Mouse (Mus musculus): Measurements from ENCODE around the gene Rasgrp4. TPM values are rescaled to one million over a fixed set of nuclear protein-coding genes. Genes with fewer than 3 reads are reported as not detected.
"Not testable (repeated sequence)": the region's sequence is repeated elsewhere in the genome, so short reads cannot be mapped to it uniquely, and the experiment has no call there.

Rasgrp4 gene
- total RNA-seq, 1 experiment = 5.6 TPM

GRCm38 (mm10) chr7:29126173-29126915, 8.3 kb upstream of the Rasgrp4 start:
- in situ Hi-C loops (cut with MboI; ENCODE audit: low sequenced_read_pairs in 2 of 2, unreplicated experiment in 2 of 2) = no loop called here
- peak overlapping the region; percentile 28; the same call in 1 of the 2 replicates for H3K27ac ChIP-seq (ENCODE audit: insufficient read depth, low read depth, low read length, poor library complexity, severe bottlenecking)
- peak; percentile 69; the same call in 1 of the 2 replicates for TF ChIP-seq MAFK (IDR thresholded peaks at IDR 0.05; ENCODE audit: insufficient read depth, low read depth, low read length)
- no peak for TF ChIP-seq CHD2 (IDR thresholded peaks at IDR 0.05; ENCODE audit: low read depth, low read length)
- TF ChIP-seq ZC3H11A (IDR thresholded peaks at IDR 0.05; ENCODE audit: borderline replicate concordance, low read depth, low read length) = peak; percentile 52; the same call in 1 of the 2 replicates
- no peak for TF ChIP-seq ZNF384 (IDR thresholded peaks at IDR 0.05; ENCODE audit: low read depth, low read length)

DNA sequence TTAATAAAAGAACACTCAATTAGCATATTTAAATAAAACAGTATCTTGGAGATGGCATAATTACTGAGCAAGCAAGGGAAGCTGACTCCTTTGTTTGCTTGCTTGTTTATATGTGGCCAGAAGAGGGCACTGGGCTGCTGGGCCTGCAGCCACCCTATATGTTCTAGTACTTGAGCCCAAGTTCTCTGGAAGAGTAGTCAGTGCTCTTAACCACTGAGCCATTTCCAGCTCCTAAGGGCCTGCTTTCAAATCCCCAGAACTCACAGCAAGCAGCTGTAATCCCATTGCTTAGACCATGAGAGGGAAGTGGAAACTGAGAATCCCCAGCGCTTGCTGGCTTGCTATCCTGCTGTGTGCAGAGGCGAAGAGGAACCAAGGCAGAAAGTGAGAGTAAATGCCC, 5.9 kb upstream of the Rasgrp4 start:
- no peak for DNase-seq (ENCODE audit: low read depth, low spot score)

More at GRCm38 (mm10) chr7:29126173-29126915, 8.3 kb upstream of the Rasgrp4 start:
- peaks cover 7 to 18% of the 10 kb centered on the region in 2 experiments for H3K4me1 ChIP-seq (ENCODE audit: control insufficient read depth in 2 of 2, insufficient read depth in 2 of 2, low read length in 2 of 2, poor library complexity in 1 of 2)
- H3K9me3 ChIP-seq (ENCODE audit: control insufficient read depth, insufficient read depth, low read depth, low read length) = no peaks in the 10 kb centered on the region
- H3K4me3 ChIP-seq (ENCODE audit: insufficient read depth in 1 of 2, low read depth in 1 of 2, low read length in 2 of 2, poor library complexity in 1 of 2, severe bottlenecking in 1 of 2) = no peak overlapping the region
- DNase-seq (ENCODE audit: low read depth, low spot score) = peak; percentile 81
- no peak overlapping the region for H3K9ac ChIP-seq (ENCODE audit: insufficient read depth, low read depth, low read length, poor library complexity, severe bottlenecking)
- no peaks in the 10 kb centered on the region for H3K36me3 ChIP-seq (ENCODE audit: control insufficient read depth, insufficient read depth, low read length, poor library complexity, severe bottlenecking)

GRCm38 (mm10) chr7:29134230-29134629, 421 bp upstream of the Rasgrp4 start:
- H3K36me3 ChIP-seq (ENCODE audit: control insufficient read depth, insufficient read depth, low read length, poor library complexity, severe bottlenecking) = no peaks in the 10 kb centered on the region
- H3K4me3 ChIP-seq (ENCODE audit: insufficient read depth in 1 of 2, low read depth in 1 of 2, low read length in 2 of 2, poor library complexity in 1 of 2, severe bottlenecking in 1 of 2) = peak overlapping the region in 1 of 2 experiments; percentile 44; a peak in 2 of 4 replicates
- H3K27ac ChIP-seq (ENCODE audit: insufficient read depth, low read depth, low read length, poor library complexity, severe bottlenecking) = no peak overlapping the region
- H3K4me1 ChIP-seq (ENCODE audit: control insufficient read depth in 2 of 2, insufficient read depth in 2 of 2, low read length in 2 of 2, poor library complexity in 1 of 2) = peaks cover 6 to 13% of the 10 kb centered on the region in 2 experiments
- DNase-seq (ENCODE audit: low read depth, low spot score) = no peak
- in situ Hi-C loops (cut with MboI; ENCODE audit: low sequenced_read_pairs in 2 of 2, unreplicated experiment in 2 of 2) = no loop called here
- no peaks in the 10 kb centered on the region for H3K9me3 ChIP-seq (ENCODE audit: control insufficient read depth, insufficient read depth, low read depth, low read length)
- TF ChIP-seq ZNF384 (IDR thresholded peaks at IDR 0.05; ENCODE audit: low read depth, low read length) = no peak
- no peak for TF ChIP-seq HCFC1 (IDR thresholded peaks at IDR 0.05; ENCODE audit: borderline replicate concordance, insufficient read depth, low read length)
- TF ChIP-seq ZC3H11A (IDR thresholded peaks at IDR 0.05; ENCODE audit: borderline replicate concordance, low read depth, low read length) = no peak
- no peak for TF ChIP-seq MAFK (IDR thresholded peaks at IDR 0.05; ENCODE audit: insufficient read depth, low read depth, low read length)
- no peak for TF ChIP-seq CHD2 (IDR thresholded peaks at IDR 0.05; ENCODE audit: low read depth, low read length)
- no peak overlapping the region for H3K9ac ChIP-seq (ENCODE audit: insufficient read depth, low read depth, low read length, poor library complexity, severe bottlenecking)

More for the DNA sequence above, 5.9 kb upstream of the Rasgrp4 start:
- in situ Hi-C loops (cut with MboI; ENCODE audit: low sequenced_read_pairs in 2 of 2, unreplicated experiment in 2 of 2) = no loop called here
- Histone ChIP-seq H3K4me3 (ENCODE audit: insufficient read depth in 1 of 2, low read depth in 1 of 2, low read length in 2 of 2, poor library complexity in 1 of 2, severe bottlenecking in 1 of 2) (no peak overlapping the region), H3K4me1 (ENCODE audit: control insufficient read depth in 2 of 2, insufficient read depth in 2 of 2, low read length in 2 of 2, poor library complexity in 1 of 2) (peaks cover 4 to 14% of the 10 kb centered on the region in 2 experiments), H3K36me3 (ENCODE audit: control insufficient read depth, insufficient read depth, low read length, poor library complexity, severe bottlenecking) (no peaks in the 10 kb centered on the region), H3K27ac (ENCODE audit: insufficient read depth, low read depth, low read length, poor library complexity, severe bottlenecking) (no peak overlapping the region), H3K9me3 (ENCODE audit: control insufficient read depth, insufficient read depth, low read depth, low read length) (no peaks in the 10 kb centered on the region), H3K9ac (ENCODE audit: insufficient read depth, low read depth, low read length, poor library complexity, severe bottlenecking) (no peak overlapping the region)
- TF ChIP-seq HCFC1 (IDR thresholded peaks at IDR 0.05; ENCODE audit: borderline replicate concordance, insufficient read depth, low read length) (no peak), MAFK (IDR thresholded peaks at IDR 0.05; ENCODE audit: insufficient read depth, low read depth, low read length) (no peak), ZNF384 (IDR thresholded peaks at IDR 0.05; ENCODE audit: low read depth, low read length) (no peak), ZC3H11A (IDR thresholded peaks at IDR 0.05; ENCODE audit: borderline replicate concordance, low read depth, low read length) (no peak), CHD2 (IDR thresholded peaks at IDR 0.05; ENCODE audit: low read depth, low read length) (no peak)

- in situ Hi-C loops (cut with MboI; ENCODE audit: low sequenced_read_pairs in 2 of 2, unreplicated experiment in 2 of 2) = no loop called here
- no peaks in the 10 kb centered on the region for H3K9me3 ChIP-seq (ENCODE audit: control insufficient read depth, insufficient read depth, low read depth, low read length)
- peak; percentile 75 for DNase-seq (ENCODE audit: low read depth, low spot score)
- H3K36me3 ChIP-seq (ENCODE audit: control insufficient read depth, insufficient read depth, low read length, poor library complexity, severe bottlenecking) = no peaks in the 10 kb centered on the region; the same call in 1 of the 2 replicates
- H3K27ac ChIP-seq (ENCODE audit: insufficient read depth, low read depth, low read length, poor library complexity, severe bottlenecking) = peak overlapping the region; percentile 4; the same call in 1 of the 2 replicates
- peak overlapping the region; percentile 52 to 68 for H3K4me3 ChIP-seq (ENCODE audit: insufficient read depth in 1 of 2, low read depth in 1 of 2, low read length in 2 of 2, poor library complexity in 1 of 2, severe bottlenecking in 1 of 2)
- TF ChIP-seq CHD2 (IDR thresholded peaks at IDR 0.05; ENCODE audit: low read depth, low read length) (no peak), ZC3H11A (IDR thresholded peaks at IDR 0.05; ENCODE audit: borderline replicate concordance, low read depth, low read length) (no peak), HCFC1 (IDR thresholded peaks at IDR 0.05; ENCODE audit: borderline replicate concordance, insufficient read depth, low read length) (no peak), MAFK (IDR thresholded peaks at IDR 0.05; ENCODE audit: insufficient read depth, low read depth, low read length) (peak; percentile 90), ZNF384 (IDR thresholded peaks at IDR 0.05; ENCODE audit: low read depth, low read length) (no peak)
- H3K9ac ChIP-seq (ENCODE audit: insufficient read depth, low read depth, low read length, poor library complexity, severe bottlenecking) = peak overlapping the region; percentile 14; the same call in 1 of the 2 replicates
- peaks cover 6 to 15% of the 10 kb centered on the region in 2 experiments for H3K4me1 ChIP-seq (ENCODE audit: control insufficient read depth in 2 of 2, insufficient read depth in 2 of 2, low read length in 2 of 2, poor library complexity in 1 of 2)
These were observed 2.8 kb downstream of the Rasgrp4 start for GRCm38 (mm10) chr7:29137429-29137828.

DNA sequence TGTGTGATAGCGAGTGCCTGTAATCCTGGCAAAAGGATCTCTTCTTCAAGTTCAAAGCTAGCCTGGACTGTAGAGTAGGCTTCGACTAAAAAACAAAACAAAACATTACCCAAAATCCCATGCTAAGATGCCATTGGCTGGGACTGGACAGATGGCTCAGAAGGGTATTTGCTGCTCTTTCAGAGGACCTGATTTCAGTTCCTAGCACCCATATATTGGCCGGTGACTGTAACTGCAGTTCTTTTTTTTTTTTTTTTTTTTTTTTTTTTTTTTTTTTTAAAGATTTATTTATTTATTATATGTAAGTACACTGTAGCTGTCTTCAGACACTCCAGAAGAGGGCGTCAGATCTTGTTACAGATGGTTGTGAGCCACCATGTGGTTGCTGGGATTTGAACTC, 4.6 kb downstream of the Rasgrp4 start:
- H3K4me1 ChIP-seq (ENCODE audit: control insufficient read depth in 2 of 2, insufficient read depth in 2 of 2, low read length in 2 of 2, poor library complexity in 1 of 2) = peaks cover 6 to 15% of the 10 kb centered on the region in 2 experiments
- in situ Hi-C loops (cut with MboI; ENCODE audit: low sequenced_read_pairs in 2 of 2, unreplicated experiment in 2 of 2); H3K4me3 ChIP-seq (ENCODE audit: insufficient read depth in 1 of 2, low read depth in 1 of 2, low read length in 2 of 2, poor library complexity in 1 of 2, severe bottlenecking in 1 of 2); H3K9me3 ChIP-seq (ENCODE audit: control insufficient read depth, insufficient read depth, low read depth, low read length); H3K9ac ChIP-seq (ENCODE audit: insufficient read depth, low read depth, low read length, poor library complexity, severe bottlenecking); H3K36me3 ChIP-seq (ENCODE audit: control insufficient read depth, insufficient read depth, low read length, poor library complexity, severe bottlenecking); DNase-seq (ENCODE audit: low read depth, low spot score); H3K27ac ChIP-seq (ENCODE audit: insufficient read depth, low read depth, low read length, poor library complexity, severe bottlenecking): not testable (repeated sequence)
